Mouse (Mus musculus): ENCODE data around the gene Fam76a.

DNA sequence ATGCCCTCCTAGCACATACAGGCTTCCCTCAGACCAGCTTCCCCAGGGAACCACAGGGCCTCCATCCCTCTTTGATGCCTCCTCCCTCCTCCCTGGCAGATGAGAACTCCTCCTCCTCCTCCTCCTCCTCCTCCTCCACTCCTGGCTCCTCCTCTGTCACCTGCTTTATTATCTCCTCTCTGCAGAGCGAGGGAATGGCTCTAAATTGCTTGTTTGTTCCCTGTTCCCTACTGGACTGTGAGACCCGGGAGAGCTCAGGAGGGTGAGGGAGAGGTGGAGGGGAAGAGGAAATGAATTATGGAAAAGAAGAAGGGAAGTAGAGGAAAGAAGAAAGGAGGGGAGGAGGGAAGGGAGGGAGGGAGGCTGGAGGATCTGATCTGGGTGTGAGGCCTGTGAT lies 33.0 kb upstream of the Fam76a start:
- TF ChIP-seq HCFC1 (IDR thresholded peaks at IDR 0.05; ENCODE audit: borderline replicate concordance, insufficient read depth, low read length) (no peak), ZC3H11A (IDR thresholded peaks at IDR 0.05; ENCODE audit: borderline replicate concordance, low read depth, low read length) (no peak), ZNF384 (IDR thresholded peaks at IDR 0.05; ENCODE audit: low read depth, low read length) (no peak), CHD2 (IDR thresholded peaks at IDR 0.05; ENCODE audit: low read depth, low read length) (no peak), MAFK (IDR thresholded peaks at IDR 0.05; ENCODE audit: insufficient read depth, low read depth, low read length) (no peak)
